Mouse (Mus musculus): ENCODE data around the gene Anks4b. TPM values are rescaled to one million over a fixed set of nuclear protein-coding genes. Genes with fewer than 3 reads are reported as not detected.

Gene Anks4b
- not detected in 2 replicates for polyA plus RNA-seq (2012; rRNA removed)

DNA sequence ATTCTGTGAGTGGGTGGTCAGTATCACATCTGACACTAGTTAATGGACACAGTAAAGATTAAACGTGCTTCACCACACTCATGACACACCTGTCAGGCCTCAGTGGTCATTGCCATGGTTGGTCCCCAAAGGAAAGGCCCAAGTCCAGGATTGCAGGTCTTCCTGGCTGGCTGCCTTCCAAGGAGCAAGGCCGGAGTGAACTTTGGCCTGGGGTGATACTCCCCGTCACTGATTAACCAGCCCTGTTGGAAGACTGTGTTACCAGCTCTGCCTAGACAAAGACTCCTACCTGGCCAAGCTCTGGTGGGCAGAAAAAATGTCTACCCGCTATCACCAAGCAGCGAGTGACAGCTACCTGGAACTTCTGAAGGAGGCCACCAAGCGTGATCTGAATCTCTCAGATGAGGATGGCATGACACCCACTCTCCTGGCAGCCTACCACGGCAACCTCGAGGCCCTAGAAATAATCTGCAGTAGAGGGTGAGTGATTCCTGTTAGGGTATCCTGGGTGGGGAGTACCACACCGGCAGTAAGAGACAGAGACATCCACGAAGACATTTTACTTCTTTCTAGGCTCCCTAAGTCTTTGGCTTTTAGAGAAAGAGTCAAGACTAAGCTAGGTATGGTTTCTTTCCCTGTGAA lies at the start of gene Anks4b:
Gene Anks4b, plus strand, starts transcription at position 256 of the 642 bp plus-strand sequence.
- WGBS = 80% methylated on average over 10 of the region's 10 CpGs
- TF ChIP-seq POLR2A (IDR thresholded peaks at IDR 0.05; ENCODE audit: borderline replicate concordance, extremely low read depth, low read depth, low read length) = no peak
- no peak for TF ChIP-seq CTCF (IDR thresholded peaks at IDR 0.05; ENCODE audit: insufficient read depth, low read length)
- H3K4me3 ChIP-seq (replicated peaks; ENCODE audit: extremely low read depth, low read depth, low read length) = no peak within 1 kb of the TSS

DNA sequence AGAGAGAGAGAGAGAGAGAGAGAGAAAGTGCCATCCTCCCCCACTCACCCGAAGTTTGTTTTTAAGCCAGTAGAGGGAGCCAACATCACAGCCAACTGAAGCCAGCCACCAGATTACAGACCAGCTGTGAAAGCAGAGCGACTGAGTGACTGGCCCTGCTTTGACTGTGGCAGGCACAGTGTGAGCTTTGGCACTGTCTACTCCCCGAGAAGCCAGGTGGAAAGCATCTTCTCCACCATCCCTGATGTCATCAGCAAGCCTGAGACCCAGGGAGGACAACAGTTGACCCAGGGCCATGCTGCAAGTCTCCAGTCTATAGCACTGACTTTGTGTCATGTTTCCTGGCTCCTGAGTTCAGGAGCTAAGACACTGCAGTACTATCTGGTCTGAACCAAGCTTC lies 48.8 kb upstream of the Anks4b start:
- 10% methylated on average over 3 of the region's 3 CpGs for WGBS
- Histone ChIP-seq H3K4me1 (ENCODE audit: control insufficient read depth, insufficient read depth, low read length) (peaks cover 10% of the 10 kb centered on the region; the same call in 1 of the 2 replicates), H3K4me3 (replicated peaks; ENCODE audit: extremely low read depth, low read depth, low read length) (no peak overlapping the region)
- no peak for TF ChIP-seq POLR2A (IDR thresholded peaks at IDR 0.05; ENCODE audit: borderline replicate concordance, extremely low read depth, low read depth, low read length)
- TF ChIP-seq CTCF (IDR thresholded peaks at IDR 0.05; ENCODE audit: insufficient read depth, low read length) = peak; percentile 80
- DNase-seq = peak; percentile 67

More for the DNA sequence above, at the start of gene Anks4b:
- DNase-seq = no peak
- no peaks in the 10 kb centered on the region for H3K4me1 ChIP-seq (ENCODE audit: control insufficient read depth, insufficient read depth, low read length)

DNA sequence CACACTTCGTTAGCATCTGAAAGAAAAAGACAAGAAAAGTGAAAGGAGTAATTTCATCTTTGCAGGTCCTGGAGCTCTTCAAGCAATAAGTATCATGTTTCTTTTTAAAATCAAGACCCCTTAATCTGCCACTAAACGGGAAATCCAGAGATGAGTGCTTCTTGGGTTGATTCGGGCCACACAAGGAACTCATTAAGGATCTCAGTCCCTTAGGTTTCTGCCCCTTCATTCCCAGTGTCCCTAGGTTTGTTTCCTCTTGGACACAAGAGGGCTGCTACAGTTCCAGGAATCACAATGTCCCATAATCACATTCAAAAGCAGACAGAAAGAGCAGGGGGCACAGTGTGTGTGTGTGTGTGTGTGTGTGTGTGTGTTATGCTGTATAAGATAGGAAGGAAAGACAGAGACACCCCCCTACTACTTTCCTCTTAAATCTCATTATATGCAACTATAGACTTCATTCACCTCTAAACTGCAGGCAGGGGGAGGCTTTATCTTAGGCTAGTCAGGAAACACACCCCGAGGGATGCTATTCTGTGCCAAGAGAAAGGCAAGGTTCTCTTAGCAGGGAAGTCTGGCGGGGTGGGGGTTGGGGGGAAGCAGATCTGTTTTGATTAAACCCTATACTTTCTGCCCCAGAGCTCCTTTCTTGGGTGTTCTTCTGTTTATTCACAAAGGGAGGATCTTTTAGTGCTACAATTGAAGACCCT lies 46.5 kb upstream of the Anks4b start:
- H3K4me3 ChIP-seq (replicated peaks; ENCODE audit: extremely low read depth, low read depth, low read length) = no peak overlapping the region
- TF ChIP-seq CTCF (IDR thresholded peaks at IDR 0.05; ENCODE audit: insufficient read depth, low read length) (no peak), POLR2A (IDR thresholded peaks at IDR 0.05; ENCODE audit: borderline replicate concordance, extremely low read depth, low read depth, low read length) (no peak)
- 47% methylated on average over 5 of the region's 5 CpGs for WGBS
- peaks cover 10% of the 10 kb centered on the region; the same call in 1 of the 2 replicates for H3K4me1 ChIP-seq (ENCODE audit: control insufficient read depth, insufficient read depth, low read length)
- DNase-seq = no peak

DNA sequence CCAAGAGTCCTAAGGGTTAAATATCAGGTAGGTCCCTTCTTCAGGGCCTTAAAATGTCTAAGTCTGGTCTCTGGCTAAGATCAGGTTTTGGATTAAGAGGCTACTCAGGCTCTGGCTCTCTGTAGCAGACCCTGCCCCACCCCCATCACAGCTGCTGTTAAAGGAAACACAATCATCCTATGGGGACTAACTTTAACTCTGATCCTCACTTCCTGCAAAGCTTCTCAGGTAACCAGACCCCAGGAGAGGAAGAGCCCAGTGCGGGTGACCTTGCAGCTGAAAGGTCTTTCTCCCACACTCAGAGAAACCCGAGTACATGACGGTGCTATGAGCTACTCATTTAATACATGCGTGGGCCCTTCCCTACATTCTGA lies 46.0 kb upstream of the Anks4b start:
- no peak for TF ChIP-seq CTCF (IDR thresholded peaks at IDR 0.05; ENCODE audit: insufficient read depth, low read length)

DNA sequence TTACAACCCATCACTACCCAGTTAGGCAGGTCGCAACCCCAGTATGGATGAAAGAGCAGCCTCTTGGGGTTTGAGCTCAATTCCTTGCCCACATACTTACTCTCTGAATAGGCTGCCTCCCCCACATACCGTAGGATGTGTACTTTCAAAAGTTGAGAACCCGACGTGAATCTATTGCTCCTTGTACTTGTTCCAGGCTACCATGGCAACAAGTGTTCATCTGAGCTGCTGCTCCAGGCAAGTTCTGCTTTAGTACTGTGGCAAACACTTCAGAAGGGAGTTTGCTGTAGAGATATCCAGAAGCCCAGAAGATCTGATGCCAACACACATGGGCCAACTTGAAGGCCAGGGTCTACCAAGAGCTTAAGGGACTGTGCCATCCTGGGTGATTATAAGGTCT lies 44.7 kb upstream of the Anks4b start:
- Histone ChIP-seq H3K4me1 (ENCODE audit: control insufficient read depth, insufficient read depth, low read length) (peaks cover 4% of the 10 kb centered on the region; the same call in 1 of the 2 replicates), H3K4me3 (replicated peaks; ENCODE audit: extremely low read depth, low read depth, low read length) (no peak overlapping the region)
- DNase-seq = no peak
- 57% methylated on average over 4 of the region's 4 CpGs for WGBS
- TF ChIP-seq POLR2A (IDR thresholded peaks at IDR 0.05; ENCODE audit: borderline replicate concordance, extremely low read depth, low read depth, low read length) (no peak), CTCF (IDR thresholded peaks at IDR 0.05; ENCODE audit: insufficient read depth, low read length) (no peak)

More for the DNA sequence above, 46.0 kb upstream of the Anks4b start:
- 72% methylated on average over 4 of the region's 4 CpGs for WGBS
- Histone ChIP-seq H3K4me3 (replicated peaks; ENCODE audit: extremely low read depth, low read depth, low read length) (no peak overlapping the region), H3K4me1 (ENCODE audit: control insufficient read depth, insufficient read depth, low read length) (peaks cover 10% of the 10 kb centered on the region; the same call in 1 of the 2 replicates)
- no peak for DNase-seq

DNA sequence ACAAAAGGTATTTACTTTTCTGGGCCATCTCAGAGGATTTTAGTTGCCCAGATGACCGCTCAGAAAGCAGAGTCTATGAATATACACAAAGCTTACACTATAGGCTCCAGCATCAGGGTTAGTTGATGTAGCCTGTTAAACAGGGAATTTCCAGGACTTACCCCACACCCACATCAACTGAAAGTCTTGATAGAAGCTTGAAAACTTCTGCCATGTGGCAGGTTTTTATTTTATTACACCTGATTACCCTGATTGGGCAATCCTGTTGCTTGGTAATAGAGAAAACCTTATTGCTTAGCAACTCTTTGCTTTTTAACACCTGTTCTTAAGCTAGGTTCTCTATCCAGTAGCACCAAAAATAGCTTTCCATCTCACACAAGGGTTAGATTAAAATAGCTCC lies 30.9 kb upstream of the Anks4b start:
- 75% methylated on average over 1 of the region's 1 CpGs for WGBS
- TF ChIP-seq POLR2A (IDR thresholded peaks at IDR 0.05; ENCODE audit: borderline replicate concordance, extremely low read depth, low read depth, low read length) = no peak
- DNase-seq = no peak
- no peaks in the 10 kb centered on the region for H3K4me1 ChIP-seq (ENCODE audit: control insufficient read depth, insufficient read depth, low read length)
- no peak overlapping the region for H3K4me3 ChIP-seq (replicated peaks; ENCODE audit: extremely low read depth, low read depth, low read length)

DNA sequence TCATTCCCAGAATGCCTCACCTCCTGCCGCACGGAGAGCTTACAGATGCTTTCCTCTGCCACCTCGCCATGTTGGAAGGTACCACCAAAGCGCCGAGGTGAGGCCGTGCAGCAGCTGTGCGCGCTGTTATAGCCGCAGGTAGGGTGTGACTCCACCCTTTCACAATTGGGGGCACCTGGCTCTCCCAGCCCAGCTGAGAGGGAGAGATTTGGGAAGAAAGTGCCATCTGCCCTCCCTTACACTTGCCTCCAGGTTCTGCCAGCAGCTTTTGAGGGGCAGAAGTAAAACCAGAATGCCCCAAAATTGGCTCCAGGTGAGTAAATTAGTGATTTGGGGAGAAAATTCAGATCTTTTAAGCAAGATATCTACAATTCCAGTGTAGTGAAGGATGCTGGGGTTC lies 28.5 kb upstream of the Anks4b start, which contains the start of gene Zp2:
Gene Zp2, minus strand, starts transcription at position 101 of the 400 bp plus-strand sequence.
- WGBS = 77% methylated on average over 9 of the region's 9 CpGs
- no peaks in the 10 kb centered on the region for H3K4me1 ChIP-seq (ENCODE audit: control insufficient read depth, insufficient read depth, low read length)
- H3K4me3 ChIP-seq (replicated peaks; ENCODE audit: extremely low read depth, low read depth, low read length) = no peak within 1 kb of the TSS
- TF ChIP-seq POLR2A (IDR thresholded peaks at IDR 0.05; ENCODE audit: borderline replicate concordance, extremely low read depth, low read depth, low read length) (no peak), CTCF (IDR thresholded peaks at IDR 0.05; ENCODE audit: insufficient read depth, low read length) (no peak)
- DNase-seq = no peak

DNA sequence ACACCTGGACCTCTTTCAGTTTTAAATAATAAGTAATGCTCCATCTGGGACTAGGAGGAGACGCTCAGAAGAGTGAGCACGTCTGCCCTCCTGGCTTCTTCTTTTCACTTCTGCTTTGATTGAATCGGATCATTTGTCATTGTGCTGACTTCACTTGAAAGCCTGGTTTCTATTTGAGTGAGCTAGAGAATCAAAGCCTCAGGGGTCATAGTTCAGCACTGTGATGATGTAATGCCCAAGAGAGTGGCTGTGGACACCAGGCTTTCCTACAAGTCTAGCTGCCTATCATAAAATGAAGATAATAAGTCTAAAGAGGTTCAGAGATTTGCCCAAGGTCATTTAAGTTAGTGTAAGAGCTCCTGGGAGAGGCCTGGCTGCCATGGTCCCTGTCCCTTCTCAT lies 23.4 kb upstream of the Anks4b start:
- 45% methylated on average over 3 of the region's 3 CpGs for WGBS
- DNase-seq = no peak
- no peak for TF ChIP-seq CTCF (IDR thresholded peaks at IDR 0.05; ENCODE audit: insufficient read depth, low read length)
- no peak for TF ChIP-seq POLR2A (IDR thresholded peaks at IDR 0.05; ENCODE audit: borderline replicate concordance, extremely low read depth, low read depth, low read length)
- Histone ChIP-seq H3K4me3 (replicated peaks; ENCODE audit: extremely low read depth, low read depth, low read length) (no peak overlapping the region), H3K4me1 (ENCODE audit: control insufficient read depth, insufficient read depth, low read length) (no peaks in the 10 kb centered on the region)

DNA sequence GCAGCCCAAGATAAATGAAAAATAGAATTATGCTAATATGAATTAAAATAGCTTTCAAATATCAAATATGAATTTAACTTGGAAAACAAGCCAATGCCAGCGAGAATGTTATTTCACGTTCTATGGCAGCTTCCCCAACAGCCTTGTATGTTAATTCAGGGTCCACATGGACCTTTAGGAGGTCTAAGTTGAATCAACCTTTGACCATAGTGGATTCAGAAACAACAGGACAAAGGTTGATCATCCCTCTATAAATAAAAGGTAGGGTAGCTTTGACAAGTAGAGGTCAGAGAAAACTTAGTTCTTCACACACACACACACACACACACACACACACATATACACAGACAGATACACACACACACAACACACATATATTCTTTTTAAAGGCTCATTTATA lies 22.8 kb upstream of the Anks4b start:
- H3K4me3 ChIP-seq (replicated peaks; ENCODE audit: extremely low read depth, low read depth, low read length) = no peak overlapping the region
- no peaks in the 10 kb centered on the region for H3K4me1 ChIP-seq (ENCODE audit: control insufficient read depth, insufficient read depth, low read length)
- 75% methylated on average over 2 of the region's 2 CpGs for WGBS
- no peak for DNase-seq
- TF ChIP-seq CTCF (IDR thresholded peaks at IDR 0.05; ENCODE audit: insufficient read depth, low read length) = no peak
- no peak for TF ChIP-seq POLR2A (IDR thresholded peaks at IDR 0.05; ENCODE audit: borderline replicate concordance, extremely low read depth, low read depth, low read length)

All from lung, adult 2 months (tissue).